Mouse (Mus musculus) intestine, embryonic 15.5 days (tissue): ENCODE measurements around the gene Wsb2. TPM values are rescaled to one million over a fixed set of nuclear protein-coding genes. Genes with fewer than 3 reads are reported as not detected.
"Not testable (repeated sequence)": the region's sequence is repeated elsewhere in the genome, so short reads cannot be mapped to it uniquely, and the experiment has no call there.

Experiments used
- ATAC-seq: fragments of 200-750 bp; cut with Nextera tagmentation; 2 replicates; pipeline ENCODE4 v1.8.0; 2017; ENCODE audit warnings: moderate TSS enrichment, moderate library complexity
- H3K27ac ChIP-seq: fragments of 300-500 bp; sonication (generic); 2 replicates; pipeline ENCODE4 v1.5.1; 2015; ENCODE audit warnings: mild to moderate bottlenecking, inconsistent platforms
- H3K27me3 ChIP-seq: fragments of 300-500 bp; sonication (generic); replicated peaks from 2 replicates; pipeline ENCODE4 v1.6.1; 2015; ENCODE audit warnings: inconsistent platforms
- H3K36me3 ChIP-seq: fragments of 300-500 bp; sonication (generic); 2 replicates; pipeline ENCODE4 v1.6.1; 2015; ENCODE audit warnings: inconsistent platforms
- H3K4me1 ChIP-seq: fragments of 300-500 bp; sonication (generic); replicated peaks from 2 replicates; pipeline ENCODE4 v1.6.1; 2015; ENCODE audit warnings: inconsistent platforms
- H3K4me2 ChIP-seq: fragments of 300-500 bp; sonication (generic); replicated peaks from 2 replicates; pipeline ENCODE4 v1.6.1; 2015; ENCODE audit warnings: mild to moderate bottlenecking, inconsistent platforms
- H3K4me3 ChIP-seq: fragments of 300-500 bp; sonication (generic); replicated peaks from 2 replicates; pipeline ENCODE4 v1.5.1; 2015; ENCODE audit warnings: inconsistent platforms
- H3K9ac ChIP-seq: fragments of 300-500 bp; sonication (generic); 2 replicates; pipeline ENCODE4 v1.6.1; 2015; ENCODE audit warnings: inconsistent platforms
- H3K9me3 ChIP-seq: fragments of 300-500 bp; sonication (generic); 2 replicates; pipeline ENCODE4 v1.6.1; 2016; ENCODE audit warnings: inconsistent platforms
- WGBS: fragments of 180-500 bp; shearing (Covaris S2); methylation state at CpG from one replicate; pipeline ENCODE4 v1.1.7; 2015; 5-methylcytosine and 5-hydroxymethylcytosine counted together
- polyA plus RNA-seq: library from polyadenylated mRNA; unstranded; fragments of >200 nt; fragmentation: Nextera tagmentation; extraction: Ambion mirVana; gene quantifications from 2 replicates; pipeline ENCODE4 v1.2.1, GENCODE M21; 2015

Wsb2 gene
- polyA plus RNA-seq, 1 experiment from 2014 or later, result 82.6 TPM

- Histone ChIP-seq H3K4me2 (no peak overlapping the region), H3K4me3 (no peak overlapping the region), H3K36me3 (peaks cover 11% of the 10 kb centered on the region; the same call in 1 of the 2 replicates), H3K4me1 (no peaks in the 10 kb centered on the region), H3K9ac (no peak overlapping the region), H3K27ac (no peak overlapping the region), H3K9me3 (no peaks in the 10 kb centered on the region), H3K27me3 (no peaks in the 10 kb centered on the region)
- WGBS, result 69% methylated on average over 6 of the region's 6 CpGs
- ATAC-seq, result no peak
Observed at GRCm38 (mm10) chr5:117341896-117342295, 15.2 kb upstream of the Wsb2 start.

GRCm38 (mm10) chr5:117344496-117344895 is 12.6 kb upstream of the Wsb2 start:
- not testable (repeated sequence) for H3K4me1 ChIP-seq, H3K9ac ChIP-seq, ATAC-seq, H3K9me3 ChIP-seq, H3K4me3 ChIP-seq, H3K27ac ChIP-seq, H3K27me3 ChIP-seq, H3K4me2 ChIP-seq
- peaks cover 15% of the 10 kb centered on the region; the same call in 1 of the 2 replicates for H3K36me3 ChIP-seq
- 90% methylated on average over 5 of the region's 5 CpGs for WGBS

GRCm38 (mm10) chr5:117345432-117345976 is 11.6 kb upstream of the Wsb2 start:
- no peak overlapping the region for H3K9ac ChIP-seq
- no peaks in the 10 kb centered on the region for H3K27me3 ChIP-seq
- H3K4me1 ChIP-seq, result no peaks in the 10 kb centered on the region
- H3K27ac ChIP-seq, result no peak overlapping the region
- H3K4me3 ChIP-seq, result no peak overlapping the region
- H3K4me2 ChIP-seq, result no peak overlapping the region
- ATAC-seq, result no peak
- H3K36me3 ChIP-seq, result peaks cover 15% of the 10 kb centered on the region; the same call in 1 of the 2 replicates
- H3K9me3 ChIP-seq, result no peaks in the 10 kb centered on the region
- WGBS, result 80% methylated on average over 5 of the region's 5 CpGs

GRCm38 (mm10) chr5:117346281-117346680 is 10.8 kb upstream of the Wsb2 start:
- Histone ChIP-seq H3K9ac (no peak overlapping the region), H3K27ac (no peak overlapping the region), H3K4me3 (no peak overlapping the region), H3K27me3 (no peaks in the 10 kb centered on the region), H3K4me1 (no peaks in the 10 kb centered on the region), H3K36me3 (peaks cover 15% of the 10 kb centered on the region; the same call in 1 of the 2 replicates), H3K9me3 (no peaks in the 10 kb centered on the region), H3K4me2 (no peak overlapping the region)
- no peak for ATAC-seq
- 50% methylated on average over 3 of the region's 3 CpGs for WGBS

GRCm38 (mm10) chr5:117347011-117347410 is 10.1 kb upstream of the Wsb2 start:
- Histone ChIP-seq H3K4me1 (no peaks in the 10 kb centered on the region), H3K27ac (no peak overlapping the region), H3K9ac (no peak overlapping the region), H3K36me3 (peaks cover 15% of the 10 kb centered on the region; the same call in 1 of the 2 replicates), H3K4me3 (no peak overlapping the region), H3K9me3 (no peaks in the 10 kb centered on the region), H3K4me2 (no peak overlapping the region), H3K27me3 (no peaks in the 10 kb centered on the region)
- 75% methylated on average over 5 of the region's 5 CpGs for WGBS
- no peak for ATAC-seq

GRCm38 (mm10) chr5:117347838-117348237 is 9.3 kb upstream of the Wsb2 start:
- Histone ChIP-seq H3K4me1 (no peaks in the 10 kb centered on the region), H3K4me3 (no peak overlapping the region), H3K27me3 (no peaks in the 10 kb centered on the region), H3K9me3 (no peaks in the 10 kb centered on the region), H3K36me3 (peaks cover 17% of the 10 kb centered on the region; the same call in 1 of the 2 replicates), H3K9ac (no peak overlapping the region), H3K4me2 (no peak overlapping the region), H3K27ac (no peak overlapping the region)
- WGBS, result 93% methylated on average over 2 of the region's 2 CpGs
- ATAC-seq, result peak; percentile 39; the same call in 1 of the 2 replicates

GRCm38 (mm10) chr5:117348279-117348678 is 8.8 kb upstream of the Wsb2 start:
- Histone ChIP-seq H3K9me3 (no peaks in the 10 kb centered on the region), H3K27me3 (no peaks in the 10 kb centered on the region), H3K4me3 (no peak overlapping the region), H3K4me1 (no peaks in the 10 kb centered on the region), H3K4me2 (no peak overlapping the region), H3K36me3 (peaks cover 17% of the 10 kb centered on the region; the same call in 1 of the 2 replicates), H3K27ac (no peak overlapping the region), H3K9ac (no peak overlapping the region)
- WGBS, result 31% methylated on average over 19 of the region's 19 CpGs
- ATAC-seq, result peak; percentile 73

GRCm38 (mm10) chr5:117354121-117354520 is 3.0 kb upstream of the Wsb2 start:
- ATAC-seq, result no peak
- Histone ChIP-seq H3K4me2 (no peak overlapping the region), H3K9ac (no peak overlapping the region), H3K9me3 (no peaks in the 10 kb centered on the region), H3K36me3 (0 out of 2 replicates have a peak, but pooled peaks cover 3% of the 10 kb centered on the region), H3K27me3 (no peaks in the 10 kb centered on the region), H3K4me1 (peaks cover 15% of the 10 kb centered on the region), H3K4me3 (no peak overlapping the region), H3K27ac (no peak overlapping the region)
- 82% methylated on average over 8 of the region's 8 CpGs for WGBS

GRCm38 (mm10) chr5:117355648-117356303 is 1.3 kb upstream of the Wsb2 start:
- Histone ChIP-seq H3K4me2 (peak overlapping the region; percentile 83), H3K36me3 (0 out of 2 replicates have a peak, but pooled peaks cover 2% of the 10 kb centered on the region), H3K27ac (peak overlapping the region; percentile 94; the same call in 1 of the 2 replicates), H3K4me1 (peaks cover 30% of the 10 kb centered on the region), H3K9me3 (no peaks in the 10 kb centered on the region), H3K9ac (no peak overlapping the region), H3K4me3 (peak overlapping the region; percentile 93; the same call in 1 of the 2 replicates), H3K27me3 (no peaks in the 10 kb centered on the region)
- 37% methylated on average over 14 of the region's 14 CpGs for WGBS
- no peak for ATAC-seq

- H3K9me3 ChIP-seq, result no peaks in the 10 kb centered on the region
- peak overlapping the region; percentile 94 for H3K27ac ChIP-seq
- peak overlapping the region; percentile 83 for H3K4me2 ChIP-seq
- peak; percentile 18 for ATAC-seq
- peak overlapping the region; percentile 93 for H3K4me3 ChIP-seq
- H3K27me3 ChIP-seq, result no peaks in the 10 kb centered on the region
- H3K36me3 ChIP-seq, result 0 out of 2 replicates have a peak, but pooled peaks cover 2% of the 10 kb centered on the region
- H3K9ac ChIP-seq, result peak overlapping the region; percentile 91
- H3K4me1 ChIP-seq, result peaks cover 30% of the 10 kb centered on the region
- WGBS, result under 1% methylated on average over 23 of the region's 24 CpGs
Observed at GRCm38 (mm10) chr5:117356365-117357128, 557 bp upstream of the Wsb2 start.

- H3K4me1 ChIP-seq, result peaks cover 35% of the 10 kb centered on the region
- no peaks in the 10 kb centered on the region for H3K27me3 ChIP-seq
- WGBS, result under 1% methylated on average over 47 of the region's 49 CpGs
- peak overlapping the region; percentile 94 for H3K27ac ChIP-seq
- H3K36me3 ChIP-seq, result no peaks in the 10 kb centered on the region
- H3K9me3 ChIP-seq, result no peaks in the 10 kb centered on the region
- peak overlapping the region; percentile 91 for H3K9ac ChIP-seq
- peak overlapping the region; percentile 83 for H3K4me2 ChIP-seq
- ATAC-seq, result peak; percentile 29
- peak overlapping the region; percentile 93 for H3K4me3 ChIP-seq
Observed at GRCm38 (mm10) chr5:117357478-117358247, 559 bp downstream of the Wsb2 start.

- no peak for ATAC-seq
- peak overlapping the region; percentile 93 for H3K4me3 ChIP-seq
- peak overlapping the region; percentile 94 for H3K27ac ChIP-seq
- no peaks in the 10 kb centered on the region for H3K36me3 ChIP-seq
- no peaks in the 10 kb centered on the region for H3K9me3 ChIP-seq
- peaks cover 40% of the 10 kb centered on the region for H3K4me1 ChIP-seq
- H3K27me3 ChIP-seq, result no peaks in the 10 kb centered on the region
- 11% methylated on average over 6 of the region's 6 CpGs for WGBS
- peak overlapping the region; percentile 83 for H3K4me2 ChIP-seq
- peak overlapping the region; percentile 91 for H3K9ac ChIP-seq
Observed at GRCm38 (mm10) chr5:117358248-117358630, 1.1 kb downstream of the Wsb2 start.
